Mouse (Mus musculus) forebrain, embryonic 14.5 days (tissue): ENCODE data around the gene Gm45717. TPM values are rescaled to one million over a fixed set of nuclear protein-coding genes. Genes with fewer than 3 reads are reported as not detected.

Source experiments
- ATAC-seq: fragments of 200-750 bp; cut with Nextera tagmentation; 2 replicates; pipeline ENCODE4 v1.8.0; 2017; ENCODE audit warnings: mild to moderate bottlenecking, moderate library complexity
- DNase-seq: peaks from one replicate; pipeline ENCODE4 v3.0.0-alpha.2; 2015; ENCODE audit warnings: low spot score
- H3K27ac ChIP-seq: fragments of 300-500 bp; sonication (generic); 2 replicates; pipeline ENCODE4 v1.5.1; 2014; ENCODE audit warnings: low read depth, mild to moderate bottlenecking, control low read depth, low read length, moderate library complexity
- H3K27me3 ChIP-seq: fragments of 300-500 bp; sonication (generic); replicated peaks from 2 replicates; pipeline ENCODE4 v1.6.1; 2014; ENCODE audit warnings: low read length, control low read depth, mixed read lengths; ENCODE audit not compliant: control insufficient read depth, insufficient read depth
- H3K36me3 ChIP-seq: fragments of 300-500 bp; sonication (generic); 2 replicates; pipeline ENCODE4 v1.6.1; 2014; ENCODE audit warnings: low read length, control low read depth; ENCODE audit not compliant: control insufficient read depth, insufficient read depth
- H3K4me1 ChIP-seq: fragments of 300-500 bp; sonication (generic); 2 replicates; pipeline ENCODE4 v1.6.1; 2014; ENCODE audit warnings: antibody characterized with exemption, low read length, control low read depth; ENCODE audit not compliant: control insufficient read depth, insufficient read depth
- H3K4me2 ChIP-seq: fragments of 300-500 bp; sonication (generic); 2 replicates; pipeline ENCODE4 v1.6.1; 2014; ENCODE audit warnings: mild to moderate bottlenecking, control low read depth, low read length
- H3K4me3 ChIP-seq: fragments of 300-500 bp; sonication (generic); 2 replicates; pipeline ENCODE4 v1.5.1; 2014; ENCODE audit warnings: low read depth, low read length, control low read depth
- H3K9ac ChIP-seq: fragments of 300-500 bp; sonication (generic); 2 replicates; pipeline ENCODE4 v1.6.1; 2014; ENCODE audit warnings: mild to moderate bottlenecking, low read length, control low read depth, moderate library complexity
- H3K9me3 ChIP-seq: fragments of 300-500 bp; sonication (generic); replicated peaks from 2 replicates; pipeline ENCODE4 v1.6.1; 2016; ENCODE audit warnings: low read length, control low read depth, mixed read lengths; ENCODE audit not compliant: control insufficient read depth
- WGBS: fragments of 180-500 bp; shearing (Covaris S2); extraction: QIAGEN DNeasy Blood & Tissue Kit; methylation state at CpG from one replicate; pipeline ENCODE4 v1.1.7; 2014; 5-methylcytosine and 5-hydroxymethylcytosine counted together
- polyA plus RNA-seq: library from polyadenylated mRNA; unstranded; fragments of >200 nt; fragmentation: Nextera tagmentation; extraction: Ambion mirVana; gene quantifications from 2 replicates; pipeline ENCODE4 v1.2.1, GENCODE M21; 2014

Gm45717 gene
- polyA plus RNA-seq, 1 experiment from 2014 or later, result not detected

GRCm38 (mm10) chr7:140951051-140951450, 4.7 kb downstream of the Gm45717 start:
- DNase-seq (no peak), ATAC-seq (no peak)
- WGBS, result 67% methylated on average over 8 of the region's 8 CpGs
- Histone ChIP-seq H3K4me1 (peaks cover 7% of the 10 kb centered on the region; the same call in 1 of the 2 replicates), H3K9ac (no peak overlapping the region), H3K4me2 (no peak overlapping the region), H3K27ac (no peak overlapping the region), H3K36me3 (no peaks in the 10 kb centered on the region), H3K27me3 (no peaks in the 10 kb centered on the region), H3K4me3 (no peak overlapping the region), H3K9me3 (no peaks in the 10 kb centered on the region)

- DNase-seq, result no peak
- no peaks in the 10 kb centered on the region for H3K27me3 ChIP-seq
- H3K27ac ChIP-seq, result no peak within 1 kb of the TSS
- H3K9me3 ChIP-seq, result no peaks in the 10 kb centered on the region
- H3K9ac ChIP-seq, result no peak within 1 kb of the TSS
- no peak within 1 kb of the TSS for H3K4me2 ChIP-seq
- ATAC-seq, result no peak
- no peak within 1 kb of the TSS for H3K4me3 ChIP-seq
- H3K4me1 ChIP-seq, result peaks cover 3% of the 10 kb centered on the region; the same call in 1 of the 2 replicates
- 70% methylated on average over 16 of the region's 16 CpGs for WGBS
- H3K36me3 ChIP-seq, result no peaks in the 10 kb centered on the region
Observed at GRCm38 (mm10) chr7:140949824-140950530, 5.8 kb downstream of the Gm45717 start, which contains the start of gene Ifitm5. Gene Ifitm5 (minus strand): TSS chr7:140950291.

- ATAC-seq (no peak), DNase-seq (no peak)
- H3K9me3 ChIP-seq, result no peaks in the 10 kb centered on the region
- no peak overlapping the region for H3K4me3 ChIP-seq
- no peaks in the 10 kb centered on the region for H3K27me3 ChIP-seq
- WGBS, result 90% methylated on average over 6 of the region's 6 CpGs
- no peaks in the 10 kb centered on the region for H3K4me1 ChIP-seq
- no peak overlapping the region for H3K27ac ChIP-seq
- no peaks in the 10 kb centered on the region for H3K36me3 ChIP-seq
- H3K4me2 ChIP-seq, result no peak overlapping the region
- H3K9ac ChIP-seq, result no peak overlapping the region
Observed at GRCm38 (mm10) chr7:140949255-140949654, 6.5 kb downstream of the Gm45717 start.

GRCm38 (mm10) chr7:140948161-140948560, 7.6 kb downstream of the Gm45717 start:
- Histone ChIP-seq H3K4me2 (no peak overlapping the region), H3K36me3 (no peaks in the 10 kb centered on the region), H3K4me1 (no peaks in the 10 kb centered on the region), H3K27ac (no peak overlapping the region), H3K4me3 (no peak overlapping the region), H3K9me3 (no peaks in the 10 kb centered on the region), H3K27me3 (no peaks in the 10 kb centered on the region), H3K9ac (no peak overlapping the region)
- 88% methylated on average over 8 of the region's 8 CpGs for WGBS
- DNase-seq (no peak), ATAC-seq (no peak)

- ATAC-seq (no peak), DNase-seq (no peak)
- H3K9ac ChIP-seq, result no peak overlapping the region
- H3K27me3 ChIP-seq, result no peaks in the 10 kb centered on the region
- no peak overlapping the region for H3K4me3 ChIP-seq
- H3K36me3 ChIP-seq, result no peaks in the 10 kb centered on the region
- no peaks in the 10 kb centered on the region for H3K9me3 ChIP-seq
- H3K4me1 ChIP-seq, result no peaks in the 10 kb centered on the region
- 81% methylated on average over 7 of the region's 7 CpGs for WGBS
- H3K27ac ChIP-seq, result no peak overlapping the region
- no peak overlapping the region for H3K4me2 ChIP-seq
Observed at GRCm38 (mm10) chr7:140946980-140947379, 8.8 kb downstream of the Gm45717 start.

- H3K9ac ChIP-seq, result no peak overlapping the region
- no peaks in the 10 kb centered on the region for H3K9me3 ChIP-seq
- H3K4me2 ChIP-seq, result no peak overlapping the region
- no peaks in the 10 kb centered on the region for H3K4me1 ChIP-seq
- H3K4me3 ChIP-seq, result no peak overlapping the region
- H3K36me3 ChIP-seq, result no peaks in the 10 kb centered on the region
- no peak overlapping the region for H3K27ac ChIP-seq
- WGBS, result 91% methylated on average over 10 of the region's 10 CpGs
- DNase-seq (no peak), ATAC-seq (no peak)
- H3K27me3 ChIP-seq, result no peaks in the 10 kb centered on the region
Observed at GRCm38 (mm10) chr7:140946311-140946710, 9.4 kb downstream of the Gm45717 start.

- DNase-seq (no peak), ATAC-seq (no peak)
- H3K4me3 ChIP-seq, result no peak overlapping the region
- no peaks in the 10 kb centered on the region for H3K9me3 ChIP-seq
- H3K27ac ChIP-seq, result no peak overlapping the region
- WGBS, result 92% methylated on average over 5 of the region's 5 CpGs
- no peaks in the 10 kb centered on the region for H3K27me3 ChIP-seq
- no peaks in the 10 kb centered on the region for H3K36me3 ChIP-seq
- no peaks in the 10 kb centered on the region for H3K4me1 ChIP-seq
- H3K4me2 ChIP-seq, result no peak overlapping the region
- no peak overlapping the region for H3K9ac ChIP-seq
Observed at GRCm38 (mm10) chr7:140945247-140945646, 10.5 kb downstream of the Gm45717 start.

GRCm38 (mm10) chr7:140944236-140944635, 11.5 kb downstream of the Gm45717 start:
- Histone ChIP-seq H3K27me3 (no peaks in the 10 kb centered on the region), H3K4me2 (no peak overlapping the region), H3K9me3 (no peaks in the 10 kb centered on the region), H3K36me3 (no peaks in the 10 kb centered on the region), H3K27ac (no peak overlapping the region), H3K4me3 (no peak overlapping the region), H3K9ac (no peak overlapping the region), H3K4me1 (no peaks in the 10 kb centered on the region)
- 94% methylated on average over 7 of the region's 7 CpGs for WGBS
- DNase-seq (no peak), ATAC-seq (no peak)

GRCm38 (mm10) chr7:140943356-140943755, 12.4 kb downstream of the Gm45717 start:
- no peaks in the 10 kb centered on the region for H3K9me3 ChIP-seq
- H3K27ac ChIP-seq, result no peak overlapping the region
- no peak overlapping the region for H3K9ac ChIP-seq
- no peaks in the 10 kb centered on the region for H3K27me3 ChIP-seq
- no peak for ATAC-seq
- H3K4me2 ChIP-seq, result no peak overlapping the region
- 88% methylated on average over 4 of the region's 4 CpGs for WGBS
- no peaks in the 10 kb centered on the region for H3K36me3 ChIP-seq
- DNase-seq, result no peak
- H3K4me1 ChIP-seq, result no peaks in the 10 kb centered on the region
- no peak overlapping the region for H3K4me3 ChIP-seq
